Mouse (Mus musculus) liver, adult 10 weeks (tissue): ENCODE measurements around the gene Tdp1. TPM values are rescaled to one million over a fixed set of nuclear protein-coding genes. Genes with fewer than 3 reads are reported as not detected.

Experiments used
- polyA plus RNA-seq: library from polyadenylated mRNA; stranded (reverse); fragments of 350-450 nt; fragmentation: Illumina TruSeq; extraction: RNeasy Lipid Tissue Mini Kit (QIAGEN cat#74804); gene quantifications from one replicate; pipeline ENCODE4 v1.2.3, GENCODE M21; 2014; ENCODE audit warnings: low read depth, low replicate concordance

Tdp1 gene
- polyA plus RNA-seq = 1.2 TPM

GRCm38 (mm10) chr12:99884269-99885261, at the start of gene Tdp1, which contains the start of gene Efcab11:
Tdp1 (plus strand) TSS chr12:99884517.
Efcab11 (minus strand) TSS chr12:99884439.

DNA sequence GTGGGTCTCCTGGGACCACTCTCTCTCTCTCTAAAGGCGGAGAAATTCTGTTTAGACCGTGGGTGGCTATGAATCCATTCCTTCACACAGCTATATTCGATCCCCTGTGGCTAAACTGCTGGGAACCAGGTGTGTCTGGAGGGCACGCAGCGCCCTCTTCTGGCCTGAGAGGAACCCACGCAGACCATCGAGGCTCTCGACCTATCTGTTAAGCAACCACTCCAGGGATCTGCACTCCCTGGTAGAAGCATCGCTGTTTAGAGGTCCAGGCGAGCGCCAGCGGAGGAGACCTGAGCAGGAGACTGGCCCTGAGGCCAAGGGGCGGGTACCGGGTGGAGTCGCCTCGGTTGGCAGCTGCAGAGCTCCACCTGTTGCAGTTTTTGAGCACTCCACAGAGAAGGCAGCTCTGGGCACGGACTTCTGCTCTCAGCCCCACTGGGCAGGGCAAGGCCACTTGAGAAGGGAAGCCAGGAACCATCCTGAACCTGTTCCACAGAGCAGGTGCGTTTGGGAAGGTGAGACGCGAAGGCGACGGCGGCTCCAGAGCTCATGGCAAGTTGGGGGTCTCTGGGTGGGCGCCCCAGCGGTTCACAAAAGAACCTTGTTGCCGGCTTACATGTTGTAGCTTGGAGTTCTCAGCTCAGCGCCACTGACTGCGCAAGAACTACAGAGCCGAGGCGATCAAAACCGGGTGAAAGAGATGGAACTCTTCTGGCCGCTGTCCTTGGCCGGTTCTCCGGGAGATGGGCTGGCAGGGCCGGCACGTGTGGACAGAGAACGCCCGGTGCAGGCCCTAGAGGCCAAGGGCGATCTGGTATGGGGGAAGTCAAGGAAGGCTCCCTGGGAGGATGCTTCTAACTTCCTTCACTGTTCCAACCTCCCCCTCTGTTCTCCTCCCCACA, 80.2 kb downstream of the Tdp1 start, which contains the start of gene Kcnk13:
Kcnk13 (plus strand) TSS at position 199 of the 902 bp plus-strand sequence.

Other genes starting within 250 kb of the Tdp1 start
- gene Efcab11, start 78 bp upstream of the Tdp1 start, polyA plus RNA-seq = 0.26 TPM
- gene Kcnk13, start 80.0 kb downstream of the Tdp1 start, polyA plus RNA-seq = 0.24 TPM
- gene Psmc1, start 225.6 kb downstream of the Tdp1 start, polyA plus RNA-seq = 203 TPM